Mouse (Mus musculus): Measurements from ENCODE around the gene Cgas. TPM values are rescaled to one million over a fixed set of nuclear protein-coding genes. Genes with fewer than 3 reads are reported as not detected.
A peak's percentile ranks its signal among the peaks of the same experiment; 100 is the strongest.
"Not testable (repeated sequence)": the region's sequence is repeated elsewhere in the genome, so short reads cannot be mapped to it uniquely, and the experiment has no call there.

Cgas gene
- polyA plus RNA-seq, 1 experiment from 2014 or later = 0.44 TPM

GRCm38 (mm10) chr9:78480706-78481358, 37.8 kb upstream of the Cgas start:
- DNase-seq (ENCODE audit: low spot score) (peak; percentile 88), ATAC-seq (replicated peaks; ENCODE audit: low FRiP score) (peak; percentile 22)
- 0% methylated on average over 46 of the region's 46 CpGs for WGBS
- H3K4me2 ChIP-seq (ENCODE audit: low read depth, low read length, severe bottlenecking) = peak overlapping the region; percentile 59
- H3K27me3 ChIP-seq (ENCODE audit: control insufficient read depth, insufficient read depth, low read length) = no peaks in the 10 kb centered on the region
- peak overlapping the region; percentile 99 for H3K4me3 ChIP-seq (ENCODE audit: low read depth, low read length)
- H3K27ac ChIP-seq (ENCODE audit: low read depth, low read length) = peak overlapping the region; percentile 93
- H3K9me3 ChIP-seq (ENCODE audit: control insufficient read depth, low read length) = no peaks in the 10 kb centered on the region
- peak overlapping the region; percentile 100 for H3K9ac ChIP-seq (ENCODE audit: low read length)
- H3K36me3 ChIP-seq (ENCODE audit: control insufficient read depth, insufficient read depth, low read length) = peaks cover 6% of the 10 kb centered on the region; the same call in 1 of the 2 replicates
- H3K4me1 ChIP-seq (replicated peaks; ENCODE audit: control insufficient read depth, insufficient read depth, low read length) = peaks cover 4% of the 10 kb centered on the region; the same call in 1 of the 2 replicates

GRCm38 (mm10) chr9:78480227-78480626, 37.2 kb upstream of the Cgas start:
- not testable (repeated sequence) for ATAC-seq (replicated peaks; ENCODE audit: low FRiP score); H3K36me3 ChIP-seq (ENCODE audit: control insufficient read depth, insufficient read depth, low read length); H3K27me3 ChIP-seq (ENCODE audit: control insufficient read depth, insufficient read depth, low read length); H3K9me3 ChIP-seq (ENCODE audit: control insufficient read depth, low read length); H3K4me1 ChIP-seq (replicated peaks; ENCODE audit: control insufficient read depth, insufficient read depth, low read length); DNase-seq (ENCODE audit: low spot score)
- WGBS = under 1% methylated on average over 13 of the region's 13 CpGs
- Histone ChIP-seq H3K4me2 (ENCODE audit: low read depth, low read length, severe bottlenecking) (peak overlapping the region; percentile 59), H3K27ac (ENCODE audit: low read depth, low read length) (peak overlapping the region; percentile 93), H3K9ac (ENCODE audit: low read length) (peak overlapping the region; percentile 100), H3K4me3 (ENCODE audit: low read depth, low read length) (peak overlapping the region; percentile 99)

GRCm38 (mm10) chr9:78479308-78479707, 36.3 kb upstream of the Cgas start:
- H3K4me3 ChIP-seq (ENCODE audit: low read depth, low read length) = peak overlapping the region; percentile 99
- H3K27ac ChIP-seq (ENCODE audit: low read depth, low read length); H3K27me3 ChIP-seq (ENCODE audit: control insufficient read depth, insufficient read depth, low read length); ATAC-seq (replicated peaks; ENCODE audit: low FRiP score); DNase-seq (ENCODE audit: low spot score); H3K9me3 ChIP-seq (ENCODE audit: control insufficient read depth, low read length); H3K36me3 ChIP-seq (ENCODE audit: control insufficient read depth, insufficient read depth, low read length); H3K4me1 ChIP-seq (replicated peaks; ENCODE audit: control insufficient read depth, insufficient read depth, low read length): not testable (repeated sequence)
- H3K9ac ChIP-seq (ENCODE audit: low read length) = peak overlapping the region; percentile 53
- WGBS = 31% methylated on average over 8 of the region's 8 CpGs
- H3K4me2 ChIP-seq (ENCODE audit: low read depth, low read length, severe bottlenecking) = peak overlapping the region; percentile 59

- not testable (repeated sequence) for H3K36me3 ChIP-seq (ENCODE audit: control insufficient read depth, insufficient read depth, low read length); H3K9me3 ChIP-seq (ENCODE audit: control insufficient read depth, low read length); H3K9ac ChIP-seq (ENCODE audit: low read length); H3K27ac ChIP-seq (ENCODE audit: low read depth, low read length); DNase-seq (ENCODE audit: low spot score); H3K4me1 ChIP-seq (replicated peaks; ENCODE audit: control insufficient read depth, insufficient read depth, low read length); ATAC-seq (replicated peaks; ENCODE audit: low FRiP score); H3K4me3 ChIP-seq (ENCODE audit: low read depth, low read length); H3K27me3 ChIP-seq (ENCODE audit: control insufficient read depth, insufficient read depth, low read length)
- H3K4me2 ChIP-seq (ENCODE audit: low read depth, low read length, severe bottlenecking) = peak overlapping the region; percentile 5; the same call in 1 of the 2 replicates
- 57% methylated on average over 1 of the region's 1 CpGs for WGBS
These were observed 35.1 kb upstream of the Cgas start for GRCm38 (mm10) chr9:78478009-78478605.

- Histone ChIP-seq H3K4me3 (ENCODE audit: low read depth, low read length) (no peak overlapping the region), H3K27me3 (ENCODE audit: control insufficient read depth, insufficient read depth, low read length) (no peaks in the 10 kb centered on the region), H3K27ac (ENCODE audit: low read depth, low read length) (peak overlapping the region; percentile 46; the same call in 1 of the 2 replicates), H3K9ac (ENCODE audit: low read length) (no peak overlapping the region), H3K4me1 (replicated peaks; ENCODE audit: control insufficient read depth, insufficient read depth, low read length) (no peaks in the 10 kb centered on the region; the same call in 1 of the 2 replicates), H3K9me3 (ENCODE audit: control insufficient read depth, low read length) (no peaks in the 10 kb centered on the region), H3K4me2 (ENCODE audit: low read depth, low read length, severe bottlenecking) (no peak overlapping the region; the same call in 1 of the 2 replicates), H3K36me3 (ENCODE audit: control insufficient read depth, insufficient read depth, low read length) (peaks cover 6% of the 10 kb centered on the region; the same call in 1 of the 2 replicates)
- DNase-seq (ENCODE audit: low spot score) = no peak
- WGBS = 2% methylated on average over 5 of the region's 5 CpGs
- ATAC-seq (replicated peaks; ENCODE audit: low FRiP score) = no peak
These were observed 34.0 kb upstream of the Cgas start for GRCm38 (mm10) chr9:78477021-78477551.

GRCm38 (mm10) chr9:78476531-78477020, 33.5 kb upstream of the Cgas start:
- peaks cover 6% of the 10 kb centered on the region; the same call in 1 of the 2 replicates for H3K36me3 ChIP-seq (ENCODE audit: control insufficient read depth, insufficient read depth, low read length)
- 0 out of 2 replicates have a peak overlapping the region, but pooled peaks have one; percentile 46 for H3K27ac ChIP-seq (ENCODE audit: low read depth, low read length)

GRCm38 (mm10) chr9:78475873-78476272, 32.8 kb upstream of the Cgas start:
- DNase-seq (ENCODE audit: low spot score) (no peak), ATAC-seq (replicated peaks; ENCODE audit: low FRiP score) (no peak)
- H3K4me3 ChIP-seq (ENCODE audit: low read depth, low read length) = no peak overlapping the region
- no peak overlapping the region for H3K27ac ChIP-seq (ENCODE audit: low read depth, low read length)
- no peaks in the 10 kb centered on the region for H3K9me3 ChIP-seq (ENCODE audit: control insufficient read depth, low read length)
- 90% methylated on average over 4 of the region's 4 CpGs for WGBS
- H3K36me3 ChIP-seq (ENCODE audit: control insufficient read depth, insufficient read depth, low read length) = peaks cover 6% of the 10 kb centered on the region; the same call in 1 of the 2 replicates
- no peaks in the 10 kb centered on the region; the same call in 1 of the 2 replicates for H3K4me1 ChIP-seq (replicated peaks; ENCODE audit: control insufficient read depth, insufficient read depth, low read length)
- H3K9ac ChIP-seq (ENCODE audit: low read length) = no peak overlapping the region
- no peak overlapping the region for H3K4me2 ChIP-seq (ENCODE audit: low read depth, low read length, severe bottlenecking)
- H3K27me3 ChIP-seq (ENCODE audit: control insufficient read depth, insufficient read depth, low read length) = no peaks in the 10 kb centered on the region

More at GRCm38 (mm10) chr9:78476531-78477020, 33.5 kb upstream of the Cgas start:
- WGBS = 5% methylated on average over 1 of the region's 1 CpGs
- DNase-seq (ENCODE audit: low spot score) (peak; percentile 59), ATAC-seq (replicated peaks; ENCODE audit: low FRiP score) (peak; percentile 25)
- no peaks in the 10 kb centered on the region; the same call in 1 of the 2 replicates for H3K4me1 ChIP-seq (replicated peaks; ENCODE audit: control insufficient read depth, insufficient read depth, low read length)
- no peak overlapping the region for H3K4me3 ChIP-seq (ENCODE audit: low read depth, low read length)
- no peaks in the 10 kb centered on the region for H3K9me3 ChIP-seq (ENCODE audit: control insufficient read depth, low read length)
- no peak overlapping the region for H3K9ac ChIP-seq (ENCODE audit: low read length)
- H3K4me2 ChIP-seq (ENCODE audit: low read depth, low read length, severe bottlenecking) = no peak overlapping the region
- H3K27me3 ChIP-seq (ENCODE audit: control insufficient read depth, insufficient read depth, low read length) = no peaks in the 10 kb centered on the region

GRCm38 (mm10) chr9:78475383-78475780, 32.3 kb upstream of the Cgas start:
- H3K27me3 ChIP-seq (ENCODE audit: control insufficient read depth, insufficient read depth, low read length) = no peaks in the 10 kb centered on the region

More at GRCm38 (mm10) chr9:78475383-78475780, 32.3 kb upstream of the Cgas start:
- Histone ChIP-seq H3K27ac (ENCODE audit: low read depth, low read length) (no peak overlapping the region), H3K4me3 (ENCODE audit: low read depth, low read length) (no peak overlapping the region), H3K4me2 (ENCODE audit: low read depth, low read length, severe bottlenecking) (no peak overlapping the region), H3K36me3 (ENCODE audit: control insufficient read depth, insufficient read depth, low read length) (peaks cover 9% of the 10 kb centered on the region; the same call in 1 of the 2 replicates), H3K9ac (ENCODE audit: low read length) (no peak overlapping the region), H3K9me3 (ENCODE audit: control insufficient read depth, low read length) (no peaks in the 10 kb centered on the region), H3K4me1 (replicated peaks; ENCODE audit: control insufficient read depth, insufficient read depth, low read length) (no peaks in the 10 kb centered on the region; the same call in 1 of the 2 replicates)
- 95% methylated on average over 2 of the region's 2 CpGs for WGBS
- ATAC-seq (replicated peaks; ENCODE audit: low FRiP score) (no peak), DNase-seq (ENCODE audit: low spot score) (no peak)
